Mouse (Mus musculus): Measurements from ENCODE around the gene Tnfsf14.

GRCm38 (mm10) chr17:57219884-57220207, 25.9 kb upstream of the Tnfsf14 start:
- TF ChIP-seq ZC3H11A (IDR thresholded peaks at IDR 0.05; ENCODE audit: borderline replicate concordance, low read depth, low read length): no peak
- no peak for TF ChIP-seq CHD2 (IDR thresholded peaks at IDR 0.05; ENCODE audit: low read depth, low read length)
- TF ChIP-seq ZNF384 (IDR thresholded peaks at IDR 0.05; ENCODE audit: low read depth, low read length): no peak
- no peak for TF ChIP-seq HCFC1 (IDR thresholded peaks at IDR 0.05; ENCODE audit: borderline replicate concordance, insufficient read depth, low read length)

All from ES-E14 (cell line).